Mouse (Mus musculus) G1E-ER4 (cell line): ENCODE data around the gene Fsd2. TPM values are rescaled to one million over a fixed set of nuclear protein-coding genes. Genes with fewer than 3 reads are reported as not detected.

Experiments used
- GATA1 ChIP-seq: IDR thresholded peaks from one replicate; pipeline ENCODE4 v1.8.0; 2012; ENCODE audit warnings: low read length, inconsistent platforms
- polyA plus RNA-seq: library from polyadenylated mRNA; stranded (reverse); fragments of >175 nt; gene quantifications from 2 replicates; pipeline ENCODE4 v1.2.3, GENCODE M21; 2012

Gene Fsd2
- polyA plus RNA-seq, 1 experiment: not detected

- TF ChIP-seq GATA1: no peak
These were observed 11.7 kb upstream of the Fsd2 start for GRCm38 (mm10) chr7:81578413-81578812.

GRCm38 (mm10) chr7:81577872-81578271, 11.1 kb upstream of the Fsd2 start:
- no peak for TF ChIP-seq GATA1

- TF ChIP-seq GATA1: no peak
These were observed 8.9 kb upstream of the Fsd2 start for GRCm38 (mm10) chr7:81575606-81576005.

- no peak for TF ChIP-seq GATA1
These were observed 7.1 kb upstream of the Fsd2 start for GRCm38 (mm10) chr7:81573821-81574220.

GRCm38 (mm10) chr7:81573397-81573796, 6.7 kb upstream of the Fsd2 start:
- no peak for TF ChIP-seq GATA1

- peak; percentile 65 for TF ChIP-seq GATA1
These were observed 6.0 kb upstream of the Fsd2 start for GRCm38 (mm10) chr7:81572610-81573268.

- TF ChIP-seq GATA1: no peak
These were observed 5.2 kb upstream of the Fsd2 start for GRCm38 (mm10) chr7:81571941-81572441.

GRCm38 (mm10) chr7:81571108-81571940, 4.6 kb upstream of the Fsd2 start, which contains the start of gene Whamm:
Gene Whamm (plus strand): TSS chr7:81571266.
- TF ChIP-seq GATA1: no peak

GRCm38 (mm10) chr7:81570752-81571107, 4.0 kb upstream of the Fsd2 start:
- no peak for TF ChIP-seq GATA1

GRCm38 (mm10) chr7:81570271-81570670, 3.5 kb upstream of the Fsd2 start:
- TF ChIP-seq GATA1: no peak

GRCm38 (mm10) chr7:81569851-81570250, 3.1 kb upstream of the Fsd2 start:
- TF ChIP-seq GATA1: no peak

GRCm38 (mm10) chr7:81567396-81567795, 652 bp upstream of the Fsd2 start:
- no peak for TF ChIP-seq GATA1

- no peak for TF ChIP-seq GATA1
These were observed 412 bp downstream of the Fsd2 start for GRCm38 (mm10) chr7:81566332-81566731.

- TF ChIP-seq GATA1: no peak
These were observed 1.2 kb downstream of the Fsd2 start for GRCm38 (mm10) chr7:81565381-81566055.

- no peak for TF ChIP-seq GATA1
These were observed 2.0 kb downstream of the Fsd2 start for GRCm38 (mm10) chr7:81564766-81565165.

GRCm38 (mm10) chr7:81563506-81564015, 3.2 kb downstream of the Fsd2 start:
- no peak for TF ChIP-seq GATA1
